Mouse (Mus musculus): ENCODE results near the gene Tm6sf1. TPM values are rescaled to one million over a fixed set of nuclear protein-coding genes. Genes with fewer than 3 reads are reported as not detected.

Tm6sf1 gene
- total and polyA plus RNA-seq, 2 experiments from 2014 or later = 7.0 to 12.9 TPM

DNA sequence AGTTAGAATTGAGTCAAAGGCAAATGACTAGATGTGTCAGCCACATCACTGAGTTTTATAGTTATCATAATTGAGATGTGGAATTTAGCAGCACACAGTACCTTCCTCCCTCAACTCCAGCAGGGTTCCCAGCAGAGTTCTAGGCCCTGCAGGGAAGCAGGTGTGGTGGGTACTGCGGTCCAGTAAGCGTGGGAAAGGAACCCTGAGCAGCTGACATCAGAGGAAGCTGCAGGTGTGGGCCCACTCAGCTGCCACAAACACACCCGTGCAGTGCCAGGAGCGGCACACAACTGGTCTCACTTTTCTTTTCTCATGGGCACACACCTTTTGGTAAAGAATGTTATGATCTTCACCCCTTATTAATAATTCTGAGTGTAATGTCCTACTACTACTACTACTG, 22.0 kb downstream of the Tm6sf1 start:
- Histone ChIP-seq H3K36me3 (ENCODE audit: insufficient read depth) (peaks cover 10% of the 10 kb centered on the region; the same call in 1 of the 2 replicates), H3K4me2 (ENCODE audit: low read depth) (no peak overlapping the region), H3K9me3 (ENCODE audit: low read length) (no peaks in the 10 kb centered on the region), H3K27me3 (ENCODE audit: insufficient read depth, low read length) (no peaks in the 10 kb centered on the region), H3K9ac (no peak overlapping the region), H3K4me3 (ENCODE audit: low read depth, low read length) (no peak overlapping the region), H3K4me1 (ENCODE audit: insufficient read depth) (no peaks in the 10 kb centered on the region), H3K27ac (ENCODE audit: low read depth, low read length) (no peak overlapping the region)
- TF ChIP-seq CTCF (IDR thresholded peaks at IDR 0.05; ENCODE audit: low read depth) = no peak
- DNase-seq = no peak
- 94% methylated on average over 4 of the region's 4 CpGs for WGBS
- no peak for ATAC-seq

DNA sequence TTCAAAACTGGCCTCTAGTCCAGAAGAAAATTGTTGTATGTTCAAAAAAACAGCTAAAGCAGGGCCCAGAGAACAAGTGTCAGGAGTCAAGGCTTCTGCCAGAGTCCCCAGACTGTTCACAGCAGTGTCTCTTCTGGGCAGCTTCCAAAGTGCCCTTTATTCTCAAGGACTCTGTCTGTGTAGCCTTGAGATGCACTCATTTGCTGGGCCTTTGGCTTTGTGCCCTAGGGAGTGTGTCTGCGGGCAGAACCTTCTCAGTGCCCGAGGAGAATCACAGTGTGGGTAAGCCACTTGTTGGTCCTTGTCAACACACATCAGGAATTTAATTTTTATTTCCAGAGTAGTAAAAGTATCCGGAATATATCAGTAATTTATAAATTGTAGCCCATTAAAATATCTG, 22.8 kb downstream of the Tm6sf1 start:
- no peak for TF ChIP-seq CTCF (IDR thresholded peaks at IDR 0.05; ENCODE audit: low read depth)
- H3K36me3 ChIP-seq (ENCODE audit: insufficient read depth) = peaks cover 15% of the 10 kb centered on the region; the same call in 1 of the 2 replicates
- no peak overlapping the region for H3K4me2 ChIP-seq (ENCODE audit: low read depth)
- no peak overlapping the region for H3K4me3 ChIP-seq (ENCODE audit: low read depth, low read length)
- no peak for ATAC-seq
- no peaks in the 10 kb centered on the region for H3K27me3 ChIP-seq (ENCODE audit: insufficient read depth, low read length)
- no peak overlapping the region for H3K9ac ChIP-seq
- no peaks in the 10 kb centered on the region for H3K4me1 ChIP-seq (ENCODE audit: insufficient read depth)
- 65% methylated on average over 3 of the region's 3 CpGs for WGBS
- no peak for DNase-seq
- H3K27ac ChIP-seq (ENCODE audit: low read depth, low read length) = no peak overlapping the region
- H3K9me3 ChIP-seq (ENCODE audit: low read length) = no peaks in the 10 kb centered on the region

- H3K27me3 ChIP-seq (ENCODE audit: insufficient read depth, low read length) = no peaks in the 10 kb centered on the region
- no peak for DNase-seq
These were observed 26.3 kb downstream of the Tm6sf1 start for GRCm38 (mm10) chr7:81885128-81885527.

GRCm38 (mm10) chr7:81899361-81899760, 40.6 kb downstream of the Tm6sf1 start:
- no peaks in the 10 kb centered on the region for H3K9me3 ChIP-seq (ENCODE audit: low read length)
- no peak overlapping the region for H3K4me3 ChIP-seq (ENCODE audit: low read depth, low read length)
- no peaks in the 10 kb centered on the region for H3K27me3 ChIP-seq (ENCODE audit: insufficient read depth, low read length)
- H3K27ac ChIP-seq (ENCODE audit: low read depth, low read length) = no peak overlapping the region
- ATAC-seq (no peak), DNase-seq (no peak)
- WGBS = 86% methylated on average over 11 of the region's 11 CpGs
- no peaks in the 10 kb centered on the region for H3K4me1 ChIP-seq (ENCODE audit: insufficient read depth)
- H3K9ac ChIP-seq = no peak overlapping the region
- no peak overlapping the region for H3K4me2 ChIP-seq (ENCODE audit: low read depth)
- no peak for TF ChIP-seq CTCF (IDR thresholded peaks at IDR 0.05; ENCODE audit: low read depth)
- H3K36me3 ChIP-seq (ENCODE audit: insufficient read depth) = peaks cover 13% of the 10 kb centered on the region

More at GRCm38 (mm10) chr7:81885128-81885527, 26.3 kb downstream of the Tm6sf1 start:
- ATAC-seq = no peak
- Histone ChIP-seq H3K36me3 (ENCODE audit: insufficient read depth) (peaks cover 12% of the 10 kb centered on the region; the same call in 1 of the 2 replicates), H3K9ac (no peak overlapping the region), H3K9me3 (ENCODE audit: low read length) (no peaks in the 10 kb centered on the region), H3K4me1 (ENCODE audit: insufficient read depth) (no peaks in the 10 kb centered on the region), H3K27ac (ENCODE audit: low read depth, low read length) (no peak overlapping the region), H3K4me2 (ENCODE audit: low read depth) (no peak overlapping the region), H3K4me3 (ENCODE audit: low read depth, low read length) (no peak overlapping the region)
- WGBS = 51% methylated on average over 4 of the region's 4 CpGs
- TF ChIP-seq CTCF (IDR thresholded peaks at IDR 0.05; ENCODE audit: low read depth) = no peak

- ATAC-seq (no peak), DNase-seq (no peak)
- Histone ChIP-seq H3K4me3 (ENCODE audit: low read depth, low read length) (no peak overlapping the region), H3K9me3 (ENCODE audit: low read length) (no peaks in the 10 kb centered on the region), H3K27me3 (ENCODE audit: insufficient read depth, low read length) (no peaks in the 10 kb centered on the region), H3K27ac (ENCODE audit: low read depth, low read length) (no peak overlapping the region), H3K9ac (no peak overlapping the region), H3K4me2 (ENCODE audit: low read depth) (no peak overlapping the region), H3K36me3 (ENCODE audit: insufficient read depth) (peaks cover 15% of the 10 kb centered on the region), H3K4me1 (ENCODE audit: insufficient read depth) (no peaks in the 10 kb centered on the region)
- 42% methylated on average over 4 of the region's 4 CpGs for WGBS
- TF ChIP-seq CTCF (IDR thresholded peaks at IDR 0.05; ENCODE audit: low read depth) = no peak
These were observed 45.3 kb downstream of the Tm6sf1 start for GRCm38 (mm10) chr7:81904094-81904493.

DNA sequence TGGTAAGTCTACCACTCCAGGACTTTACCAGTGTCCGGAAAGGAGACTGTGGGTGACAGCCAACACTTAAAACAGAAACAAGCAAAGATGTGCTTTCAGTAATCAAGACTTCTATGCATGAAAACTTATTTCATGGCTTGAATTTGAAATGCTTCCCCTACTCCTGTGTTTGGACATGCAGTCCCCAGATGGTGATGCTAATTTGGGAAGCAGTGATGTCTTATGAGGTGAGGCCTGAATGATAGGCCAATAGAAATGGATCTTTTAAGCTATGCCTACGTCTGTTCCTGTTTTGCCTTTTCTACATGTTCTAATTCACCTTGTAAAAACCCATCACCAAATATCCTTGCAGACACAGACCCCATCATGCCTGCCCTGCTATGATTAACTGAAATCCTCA, 46.1 kb downstream of the Tm6sf1 start:
- H3K36me3 ChIP-seq (ENCODE audit: insufficient read depth) = peaks cover 10% of the 10 kb centered on the region
- H3K4me2 ChIP-seq (ENCODE audit: low read depth) = no peak overlapping the region
- no peaks in the 10 kb centered on the region for H3K27me3 ChIP-seq (ENCODE audit: insufficient read depth, low read length)
- TF ChIP-seq CTCF (IDR thresholded peaks at IDR 0.05; ENCODE audit: low read depth) = no peak
- ATAC-seq (no peak), DNase-seq (no peak)
- no peak overlapping the region for H3K4me3 ChIP-seq (ENCODE audit: low read depth, low read length)
- no peaks in the 10 kb centered on the region for H3K9me3 ChIP-seq (ENCODE audit: low read length)
- H3K4me1 ChIP-seq (ENCODE audit: insufficient read depth) = no peaks in the 10 kb centered on the region
- H3K27ac ChIP-seq (ENCODE audit: low read depth, low read length) = no peak overlapping the region
- 80% methylated on average over 2 of the region's 2 CpGs for WGBS
- H3K9ac ChIP-seq = no peak overlapping the region

DNA sequence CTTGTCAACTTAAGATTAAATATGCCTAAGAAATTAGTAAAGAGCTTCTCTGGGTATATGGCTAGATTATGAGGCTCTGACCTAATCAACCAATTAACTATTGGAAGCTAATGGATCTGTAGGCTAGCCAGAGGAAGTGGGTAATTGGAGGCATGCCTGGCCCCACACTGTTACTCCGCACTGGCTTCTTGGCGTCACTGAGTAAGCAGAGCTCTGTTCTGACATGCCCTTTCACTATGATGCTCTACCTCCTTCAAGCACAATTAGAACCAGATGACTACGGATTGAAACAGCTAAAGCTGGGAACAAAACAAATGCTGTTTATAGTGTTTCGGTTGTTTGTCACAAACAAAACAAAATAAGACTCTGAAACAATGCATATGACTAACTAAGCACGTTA, 59.5 kb downstream of the Tm6sf1 start:
- no peak for ATAC-seq

More for the DNA sequence above, 59.5 kb downstream of the Tm6sf1 start:
- no peak overlapping the region for H3K4me3 ChIP-seq (ENCODE audit: low read depth, low read length)
- H3K9me3 ChIP-seq (ENCODE audit: low read length) = no peaks in the 10 kb centered on the region
- H3K36me3 ChIP-seq (ENCODE audit: insufficient read depth) = no peaks in the 10 kb centered on the region
- 50% methylated on average over 5 of the region's 5 CpGs for WGBS
- no peaks in the 10 kb centered on the region for H3K4me1 ChIP-seq (ENCODE audit: insufficient read depth)
- TF ChIP-seq CTCF (IDR thresholded peaks at IDR 0.05; ENCODE audit: low read depth) = no peak
- H3K27ac ChIP-seq (ENCODE audit: low read depth, low read length) = no peak overlapping the region
- no peak overlapping the region for H3K4me2 ChIP-seq (ENCODE audit: low read depth)
- H3K9ac ChIP-seq = no peak overlapping the region
- no peaks in the 10 kb centered on the region for H3K27me3 ChIP-seq (ENCODE audit: insufficient read depth, low read length)
- no peak for DNase-seq
